Mouse (Mus musculus): ENCODE measurements around the gene Gsdme. TPM values are rescaled to one million over a fixed set of nuclear protein-coding genes. Genes with fewer than 3 reads are reported as not detected.

Gene Gsdme
- polyA plus RNA-seq, 1 experiment from 2014 or later: 14.1 TPM

DNA sequence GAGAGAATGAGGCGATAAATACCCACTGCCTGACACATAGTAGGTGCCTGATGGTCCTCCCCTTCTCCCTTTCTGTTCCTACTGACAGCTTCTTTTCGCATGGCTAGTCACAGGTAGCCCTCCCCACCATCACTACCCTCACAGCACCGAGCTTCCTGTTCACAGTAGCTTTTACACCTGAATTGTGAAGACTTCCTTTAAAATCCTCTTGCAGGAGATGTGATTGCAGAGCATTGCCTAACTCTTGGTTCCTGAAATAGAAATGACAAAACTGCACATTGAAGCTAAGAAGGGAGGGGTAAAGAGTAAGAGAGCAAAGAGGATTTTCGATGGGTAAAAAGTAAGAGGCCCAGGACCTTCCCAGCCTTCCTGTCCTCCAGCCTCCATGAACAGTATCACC, 18.7 kb downstream of the Gsdme start:
- Histone ChIP-seq H3K9me3 (ENCODE audit: control insufficient read depth, low read length) (no peaks in the 10 kb centered on the region), H3K4me1 (replicated peaks; ENCODE audit: control insufficient read depth, insufficient read depth) (no peaks in the 10 kb centered on the region), H3K9ac (ENCODE audit: low read length) (no peak overlapping the region), H3K27ac (replicated peaks) (no peak overlapping the region), H3K27me3 (ENCODE audit: control insufficient read depth, insufficient read depth, low read length) (no peaks in the 10 kb centered on the region), H3K36me3 (ENCODE audit: control insufficient read depth, insufficient read depth, low read length) (no peaks in the 10 kb centered on the region), H3K4me3 (ENCODE audit: low read depth, low read length) (no peak overlapping the region), H3K4me2 (replicated peaks; ENCODE audit: low read depth) (no peak overlapping the region)
- ATAC-seq (ENCODE audit: low FRiP score, low TSS enrichment) (no peak), DNase-seq (ENCODE audit: low spot score) (no peak)
- WGBS: 77% methylated on average over 4 of the region's 4 CpGs
- TF ChIP-seq EP300 (optimal IDR thresholded peaks at IDR 0.05) (no peak), CTCF (IDR thresholded peaks at IDR 0.05; ENCODE audit: low read depth) (no peak)

DNA sequence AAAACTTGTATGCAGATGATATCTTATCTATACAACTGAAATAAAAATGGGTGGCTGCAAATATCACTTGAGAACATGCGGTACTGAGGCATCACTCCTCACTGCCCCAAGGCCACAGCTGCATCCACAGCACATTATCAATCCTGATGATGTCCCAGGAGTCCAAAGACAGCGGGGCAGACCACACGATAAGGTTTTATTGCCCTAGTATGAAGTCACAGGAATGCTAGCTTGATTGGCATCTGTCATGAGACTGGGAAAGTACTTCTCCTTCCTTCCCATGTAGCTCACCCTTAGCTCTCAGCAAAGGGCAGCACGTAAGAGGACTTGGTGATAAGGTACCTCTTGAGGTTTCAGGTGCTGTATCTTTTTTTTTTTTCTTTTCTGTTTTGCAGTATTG, 19.5 kb downstream of the Gsdme start:
- 80% methylated on average over 4 of the region's 4 CpGs for WGBS
- no peaks in the 10 kb centered on the region for H3K36me3 ChIP-seq (ENCODE audit: control insufficient read depth, insufficient read depth, low read length)
- H3K9ac ChIP-seq (ENCODE audit: low read length): no peak overlapping the region
- no peak overlapping the region for H3K4me3 ChIP-seq (ENCODE audit: low read depth, low read length)
- TF ChIP-seq EP300 (optimal IDR thresholded peaks at IDR 0.05) (no peak), CTCF (IDR thresholded peaks at IDR 0.05; ENCODE audit: low read depth) (no peak)
- no peak overlapping the region for H3K4me2 ChIP-seq (replicated peaks; ENCODE audit: low read depth)
- H3K9me3 ChIP-seq (ENCODE audit: control insufficient read depth, low read length): no peaks in the 10 kb centered on the region
- ATAC-seq (ENCODE audit: low FRiP score, low TSS enrichment) (no peak), DNase-seq (ENCODE audit: low spot score) (no peak)
- H3K27ac ChIP-seq (replicated peaks): no peak overlapping the region
- no peaks in the 10 kb centered on the region for H3K27me3 ChIP-seq (ENCODE audit: control insufficient read depth, insufficient read depth, low read length)
- no peaks in the 10 kb centered on the region for H3K4me1 ChIP-seq (replicated peaks; ENCODE audit: control insufficient read depth, insufficient read depth)

DNA sequence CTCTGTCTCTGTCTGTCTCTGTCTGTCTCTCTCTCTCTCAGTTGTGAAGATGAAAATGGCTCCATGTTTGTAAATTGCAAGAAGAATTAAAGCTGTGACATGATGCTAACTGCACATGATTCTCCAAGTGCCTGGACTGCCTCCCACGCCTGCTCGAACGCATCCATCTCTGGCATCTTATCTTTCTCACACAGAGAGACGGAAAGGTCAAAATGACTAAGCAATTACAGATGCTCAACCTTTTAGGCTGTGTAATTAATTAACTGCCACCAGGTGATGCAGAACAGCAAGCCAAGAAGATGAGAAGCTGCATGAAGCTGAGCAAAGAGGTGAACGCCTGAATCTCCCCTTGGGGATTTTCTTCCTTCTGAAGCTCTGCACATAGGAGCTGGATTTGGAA, 23.2 kb downstream of the Gsdme start:
- H3K4me2 ChIP-seq (replicated peaks; ENCODE audit: low read depth): no peak overlapping the region
- no peaks in the 10 kb centered on the region for H3K27me3 ChIP-seq (ENCODE audit: control insufficient read depth, insufficient read depth, low read length)
- no peak overlapping the region for H3K27ac ChIP-seq (replicated peaks)
- DNase-seq (ENCODE audit: low spot score) (no peak), ATAC-seq (ENCODE audit: low FRiP score, low TSS enrichment) (no peak)
- no peak for TF ChIP-seq CTCF (IDR thresholded peaks at IDR 0.05; ENCODE audit: low read depth)
- no peak for TF ChIP-seq EP300 (optimal IDR thresholded peaks at IDR 0.05)
- 69% methylated on average over 5 of the region's 5 CpGs for WGBS
- no peak overlapping the region for H3K4me3 ChIP-seq (ENCODE audit: low read depth, low read length)
- H3K4me1 ChIP-seq (replicated peaks; ENCODE audit: control insufficient read depth, insufficient read depth): no peaks in the 10 kb centered on the region
- H3K9ac ChIP-seq (ENCODE audit: low read length): no peak overlapping the region
- no peaks in the 10 kb centered on the region for H3K36me3 ChIP-seq (ENCODE audit: control insufficient read depth, insufficient read depth, low read length)
- H3K9me3 ChIP-seq (ENCODE audit: control insufficient read depth, low read length): no peaks in the 10 kb centered on the region

DNA sequence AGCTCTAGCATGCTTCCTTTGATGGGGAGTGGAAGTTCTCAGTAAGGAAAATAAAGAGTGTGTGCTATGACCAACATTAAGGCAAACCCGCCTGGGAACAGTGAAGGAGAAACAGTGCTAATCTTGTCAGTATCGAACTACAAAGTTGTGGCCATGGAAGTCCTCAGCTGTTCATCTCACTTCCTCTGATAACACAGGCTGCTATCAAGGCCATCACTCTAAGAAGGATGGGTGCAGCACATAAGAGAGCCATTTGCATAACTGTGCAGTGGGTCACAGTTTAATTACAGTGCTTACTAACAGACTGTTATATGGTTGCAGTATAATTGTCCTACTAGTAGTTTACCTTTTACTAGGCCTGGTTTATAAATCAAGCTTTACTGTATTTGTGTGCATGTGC, 23.8 kb downstream of the Gsdme start:
- H3K27me3 ChIP-seq (ENCODE audit: control insufficient read depth, insufficient read depth, low read length): no peaks in the 10 kb centered on the region
- no peak for ATAC-seq (ENCODE audit: low FRiP score, low TSS enrichment)
- no peak overlapping the region for H3K4me2 ChIP-seq (replicated peaks; ENCODE audit: low read depth)
- H3K9ac ChIP-seq (ENCODE audit: low read length): no peak overlapping the region
- H3K4me3 ChIP-seq (ENCODE audit: low read depth, low read length): no peak overlapping the region
- no peaks in the 10 kb centered on the region for H3K36me3 ChIP-seq (ENCODE audit: control insufficient read depth, insufficient read depth, low read length)
- no peak overlapping the region for H3K27ac ChIP-seq (replicated peaks)
- TF ChIP-seq CTCF (IDR thresholded peaks at IDR 0.05; ENCODE audit: low read depth) (no peak), EP300 (optimal IDR thresholded peaks at IDR 0.05) (no peak)
- H3K4me1 ChIP-seq (replicated peaks; ENCODE audit: control insufficient read depth, insufficient read depth): no peaks in the 10 kb centered on the region
- 86% methylated on average over 2 of the region's 2 CpGs for WGBS
- DNase-seq (ENCODE audit: low spot score): no peak
- no peaks in the 10 kb centered on the region for H3K9me3 ChIP-seq (ENCODE audit: control insufficient read depth, low read length)

DNA sequence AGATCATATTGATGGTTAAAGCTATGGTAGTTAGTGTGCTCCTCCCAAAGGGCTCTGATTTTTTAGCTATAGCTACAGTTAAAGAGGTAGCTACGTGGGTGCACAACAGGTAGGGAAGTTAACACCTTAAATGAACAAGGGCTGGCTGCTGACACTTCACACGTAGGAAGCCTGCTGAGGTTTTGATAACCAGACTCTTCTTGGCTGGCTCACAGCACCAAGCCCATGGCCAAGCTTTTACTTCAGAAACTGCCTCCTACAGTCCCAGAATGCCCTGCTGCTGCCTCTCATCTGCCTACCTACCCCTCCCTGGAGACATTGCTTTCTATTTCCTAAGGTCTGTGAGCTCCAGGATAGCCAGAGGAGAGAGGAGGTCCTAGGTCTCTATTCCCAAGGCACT, 25.7 kb downstream of the Gsdme start:
- ATAC-seq (ENCODE audit: low FRiP score, low TSS enrichment) (no peak), DNase-seq (ENCODE audit: low spot score) (no peak)
- Histone ChIP-seq H3K9ac (ENCODE audit: low read length) (no peak overlapping the region), H3K4me3 (ENCODE audit: low read depth, low read length) (no peak overlapping the region), H3K36me3 (ENCODE audit: control insufficient read depth, insufficient read depth, low read length) (no peaks in the 10 kb centered on the region), H3K4me2 (replicated peaks; ENCODE audit: low read depth) (no peak overlapping the region), H3K27me3 (ENCODE audit: control insufficient read depth, insufficient read depth, low read length) (no peaks in the 10 kb centered on the region), H3K4me1 (replicated peaks; ENCODE audit: control insufficient read depth, insufficient read depth) (no peaks in the 10 kb centered on the region), H3K27ac (replicated peaks) (no peak overlapping the region), H3K9me3 (ENCODE audit: control insufficient read depth, low read length) (no peaks in the 10 kb centered on the region)
- TF ChIP-seq EP300 (optimal IDR thresholded peaks at IDR 0.05) (no peak), CTCF (IDR thresholded peaks at IDR 0.05; ENCODE audit: low read depth) (no peak)
- WGBS: 59% methylated on average over 2 of the region's 2 CpGs

DNA sequence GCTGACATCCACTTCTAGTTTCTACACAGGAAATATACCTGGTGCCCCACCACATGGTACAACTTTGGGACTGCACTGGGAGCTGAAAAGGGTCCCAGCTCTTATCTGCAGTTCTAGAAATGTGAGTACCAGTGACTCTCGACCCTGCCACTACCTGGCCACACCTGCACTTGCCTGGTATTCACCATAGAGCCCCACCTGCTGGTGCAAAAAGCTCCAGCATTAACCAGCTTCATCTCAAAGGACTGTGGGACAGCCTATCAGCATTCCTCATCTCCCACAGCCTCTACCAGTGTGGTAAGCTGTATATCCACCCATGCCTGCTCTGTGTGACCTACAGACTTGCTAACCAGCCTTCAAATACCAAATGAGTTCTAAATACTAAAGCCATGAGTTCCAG, 30.7 kb downstream of the Gsdme start:
- Histone ChIP-seq H3K4me2 (replicated peaks; ENCODE audit: low read depth) (no peak overlapping the region), H3K27me3 (ENCODE audit: control insufficient read depth, insufficient read depth, low read length) (no peaks in the 10 kb centered on the region), H3K4me1 (replicated peaks; ENCODE audit: control insufficient read depth, insufficient read depth) (no peaks in the 10 kb centered on the region), H3K27ac (replicated peaks) (no peak overlapping the region), H3K9ac (ENCODE audit: low read length) (no peak overlapping the region), H3K9me3 (ENCODE audit: control insufficient read depth, low read length) (no peaks in the 10 kb centered on the region), H3K4me3 (ENCODE audit: low read depth, low read length) (no peak overlapping the region), H3K36me3 (ENCODE audit: control insufficient read depth, insufficient read depth, low read length) (no peaks in the 10 kb centered on the region)
- TF ChIP-seq CTCF (IDR thresholded peaks at IDR 0.05; ENCODE audit: low read depth) (peak; percentile 44), EP300 (optimal IDR thresholded peaks at IDR 0.05) (no peak)
- 19% methylated on average over 1 of the region's 1 CpGs for WGBS
- DNase-seq (ENCODE audit: low spot score): no peak
- ATAC-seq (ENCODE audit: low FRiP score, low TSS enrichment): no peak

Measured in stomach, postnatal 0 days (tissue).